Comparison of ENCODE assay signal across 18 mouse cellular contexts in the genomic region with DNA sequence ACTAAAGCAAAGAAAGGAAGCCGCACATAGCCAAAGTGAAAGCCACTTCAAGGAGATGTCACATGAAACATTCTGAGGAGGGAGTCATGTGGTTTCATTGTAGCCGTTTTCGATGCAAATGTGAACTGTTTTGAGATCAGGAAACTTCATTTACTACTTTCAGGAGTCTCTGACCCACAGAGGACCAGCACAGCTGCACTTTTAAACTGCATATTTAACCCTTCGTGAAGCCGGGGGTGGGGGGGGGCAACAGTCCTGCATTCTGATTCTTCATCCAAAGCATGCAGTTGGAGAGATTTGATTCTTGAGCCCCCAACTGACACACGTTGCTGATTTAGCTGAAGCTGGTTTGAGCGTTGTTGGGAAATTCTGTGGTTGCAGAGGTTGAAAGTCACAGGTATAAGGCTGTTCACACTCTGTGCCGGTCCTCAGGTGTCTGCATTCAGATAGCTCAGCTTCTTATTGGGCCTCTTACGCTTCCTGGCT. TPM values are rescaled to one million over a fixed set of nuclear protein-coding genes. Genes with fewer than 3 reads are reported as not detected.
DNase-seq lines count a peak whose midpoint lies in the region; ATAC-seq lines count a peak whose summit lies in the region.
"Had no signal": no experiment of that assay in that cellular context is flagged by ENCODE, and none has a peak within 500 bp of the region (broad histone marks: within the 10 kb centered on the region; RNA-seq: fewer than 3 reads in every experiment).

No protein-coding gene starts in this region.

- H3K36me3 ChIP-seq in heart, embryonic 16.5 days (ENCODE audit: control insufficient read depth, insufficient read depth) = no peaks in the 10 kb centered on the region
- H3K36me3 ChIP-seq in heart, embryonic 12.5 days = no peaks in the 10 kb centered on the region
- no peaks in the 10 kb centered on the region for H3K36me3 ChIP-seq in hindbrain, embryonic 10.5 days
- no peaks in the 10 kb centered on the region for H3K36me3 ChIP-seq in forebrain, embryonic 13.5 days (ENCODE audit: poor library complexity, severe bottlenecking)
- H3K36me3 ChIP-seq: midbrain, embryonic 12.5 days; neural tube, embryonic 12.5 days had no signal

- no peak overlapping the region for H3K27ac ChIP-seq in heart, embryonic 16.5 days (ENCODE audit: low read length)
- no peak overlapping the region for H3K27ac ChIP-seq in heart, embryonic 12.5 days (ENCODE audit: poor library complexity, severe bottlenecking)
- no peak overlapping the region for H3K27ac ChIP-seq in hindbrain, embryonic 10.5 days
- H3K27ac ChIP-seq in forebrain, embryonic 13.5 days = no peak overlapping the region
- H3K27ac ChIP-seq: midbrain, embryonic 12.5 days; neural tube, embryonic 12.5 days had no signal

- no peaks in the 10 kb centered on the region for H3K27me3 ChIP-seq in heart, embryonic 16.5 days (ENCODE audit: control insufficient read depth, insufficient read depth, low read length)
- no peaks in the 10 kb centered on the region for H3K27me3 ChIP-seq in heart, embryonic 12.5 days (replicated peaks)
- H3K27me3 ChIP-seq in hindbrain, embryonic 10.5 days (ENCODE audit: insufficient read depth, poor library complexity, severe bottlenecking) = no peaks in the 10 kb centered on the region
- no peaks in the 10 kb centered on the region for H3K27me3 ChIP-seq in forebrain, embryonic 13.5 days
- H3K27me3 ChIP-seq: midbrain, embryonic 12.5 days; neural tube, embryonic 12.5 days had no signal

- WGBS in heart, embryonic 16.5 days = 76% methylated on average over 9 of the region's 9 CpGs
- 79% methylated on average over 9 of the region's 9 CpGs for WGBS in heart, embryonic 12.5 days
- 74% methylated on average over 9 of the region's 9 CpGs for WGBS in hindbrain, embryonic 10.5 days
- 79% methylated on average over 9 of the region's 9 CpGs for WGBS in forebrain, embryonic 13.5 days

- peak; percentile 14 for ATAC-seq in heart, embryonic 16.5 days (replicated peaks; ENCODE audit: extremely low read depth, insufficient read depth, low FRiP score)
- no peak for ATAC-seq in heart, embryonic 12.5 days (ENCODE audit: insufficient number of reproducible peaks, low FRiP score)
- ATAC-seq in activated CD4-positive, CD25-positive, alpha-beta regulatory T cell, adult 4 months = peak; percentile 97
- ATAC-seq in monocyte, adult 5-6 weeks (replicated peaks; ENCODE audit: insufficient number of reproducible peaks, low FRiP score, low TSS enrichment, poor library complexity, severe bottlenecking) = peak; percentile 49; the same call in 1 of the 2 replicates
- no peak for ATAC-seq in forebrain, embryonic 13.5 days
- ATAC-seq: intestine, postnatal 0 days; lung, postnatal 0 days had no signal

- H3K4me2 ChIP-seq in heart, embryonic 16.5 days (ENCODE audit: low read depth, low read length) = no peak overlapping the region
- H3K4me2 ChIP-seq in heart, embryonic 12.5 days = no peak overlapping the region
- no peak overlapping the region for H3K4me2 ChIP-seq in forebrain, embryonic 13.5 days
- H3K4me2 ChIP-seq: heart, embryonic 11.5 days; liver, embryonic 11.5 days; midbrain, embryonic 12.5 days; neural tube, embryonic 12.5 days had no signal

- peak; percentile 58 for DNase-seq in thymus, postnatal 14 days
- DNase-seq in hindbrain, embryonic 10.5 days (ENCODE audit: low spot score) = no peak
- no peak for DNase-seq in layer of hippocampus, postnatal 25 days (ENCODE audit: extremely low spot score in 1 of 2, low spot score in 1 of 2)
- DNase-seq: cerebellum, adult 8-10 months; gastrocnemius, postnatal 25 days; retina, postnatal 1 day had no signal

- no peak overlapping the region for H3K9ac ChIP-seq in heart, embryonic 16.5 days (ENCODE audit: low read length)
- no peak overlapping the region for H3K9ac ChIP-seq in heart, embryonic 12.5 days
- H3K9ac ChIP-seq in forebrain, embryonic 13.5 days = no peak overlapping the region
- H3K9ac ChIP-seq: midbrain, embryonic 12.5 days; neural tube, embryonic 12.5 days had no signal

- no peaks in the 10 kb centered on the region for H3K9me3 ChIP-seq in heart, embryonic 16.5 days (replicated peaks; ENCODE audit: control insufficient read depth, low read length)
- no peaks in the 10 kb centered on the region for H3K9me3 ChIP-seq in heart, embryonic 12.5 days (replicated peaks)
- no peaks in the 10 kb centered on the region for H3K9me3 ChIP-seq in hindbrain, embryonic 10.5 days
- no peaks in the 10 kb centered on the region for H3K9me3 ChIP-seq in forebrain, embryonic 13.5 days (replicated peaks)
- H3K9me3 ChIP-seq: midbrain, embryonic 12.5 days; neural tube, embryonic 12.5 days had no signal

- H3K4me1 ChIP-seq in heart, embryonic 16.5 days (ENCODE audit: control insufficient read depth, insufficient read depth, low read length) = peaks cover 9% of the 10 kb centered on the region
- H3K4me1 ChIP-seq in heart, embryonic 12.5 days (replicated peaks) = peaks cover 29% of the 10 kb centered on the region
- peaks cover 9% of the 10 kb centered on the region; the same call in 1 of the 2 replicates for H3K4me1 ChIP-seq in hindbrain, embryonic 10.5 days (replicated peaks)
- peaks cover 5% of the 10 kb centered on the region; the same call in 1 of the 2 replicates for H3K4me1 ChIP-seq in forebrain, embryonic 13.5 days
- H3K4me1 ChIP-seq: neural tube, embryonic 12.5 days had no signal

- no peak overlapping the region for H3K4me3 ChIP-seq in heart, embryonic 16.5 days (ENCODE audit: low read length)
- no peak overlapping the region for H3K4me3 ChIP-seq in heart, embryonic 12.5 days
- H3K4me3 ChIP-seq in hindbrain, embryonic 10.5 days = no peak overlapping the region
- no peak overlapping the region for H3K4me3 ChIP-seq in forebrain, embryonic 13.5 days
- H3K4me3 ChIP-seq: erythroblast, embryonic 14.5 days; midbrain, embryonic 12.5 days; neural tube, embryonic 12.5 days had no signal

RNA-seq across cellular contexts. Expression of a gene that starts 18.2 kb away (rescaled TPM):
- 42.6 and 44.8 TPM in 2 replicates for polyA plus RNA-seq in heart, embryonic 16.5 days (2015; fragmentation: Nextera tagmentation; extraction: Ambion mirVana)
- polyA plus RNA-seq in heart, embryonic 12.5 days (2016; fragmentation: Nextera tagmentation; extraction: Ambion mirVana) = 85.6 TPM in 2 replicates
- 10 to 100 TPM; 13.5 to 21.0 TPM for polyA plus RNA-seq in activated CD4-positive, CD25-positive, alpha-beta regulatory T cell, adult 4 months (2017; shearing (Covaris generic))
- total RNA-seq in monocyte, adult 5-6 weeks (2017) = 87.7 to 108 TPM (median 93.6 TPM) in 3 replicates
- polyA plus RNA-seq in hindbrain, embryonic 10.5 days (2016; fragmentation: Nextera tagmentation; extraction: Ambion mirVana) = 29.3 and 44.0 TPM in 2 replicates
- polyA plus RNA-seq in forebrain, embryonic 13.5 days (2015; fragmentation: Nextera tagmentation; extraction: Ambion mirVana) = 82.4 and 82.8 TPM in 2 replicates
- 1,000 to 10,000 TPM; 1,252 to 1,286 TPM for total RNA-seq in layer of hippocampus, postnatal 25 days (2021)

Comparison
In these comparisons a context has a peak if more than half of its experiments do, and no peak if none do; other contexts are left out.
1. ATAC-seq: peak in heart, embryonic 16.5 days (single experiment), activated CD4-positive, CD25-positive, alpha-beta regulatory T cell, adult 4 months (single experiment) and monocyte, adult 5-6 weeks (single experiment); none in heart, embryonic 12.5 days (single experiment) and forebrain, embryonic 13.5 days (single experiment).